Mouse (Mus musculus): Measurements from ENCODE around the gene Btnl9.
"Not testable (repeated sequence)": the region's sequence is repeated elsewhere in the genome, so short reads cannot be mapped to it uniquely, and the experiment has no call there.

Gene Btnl9

DNA sequence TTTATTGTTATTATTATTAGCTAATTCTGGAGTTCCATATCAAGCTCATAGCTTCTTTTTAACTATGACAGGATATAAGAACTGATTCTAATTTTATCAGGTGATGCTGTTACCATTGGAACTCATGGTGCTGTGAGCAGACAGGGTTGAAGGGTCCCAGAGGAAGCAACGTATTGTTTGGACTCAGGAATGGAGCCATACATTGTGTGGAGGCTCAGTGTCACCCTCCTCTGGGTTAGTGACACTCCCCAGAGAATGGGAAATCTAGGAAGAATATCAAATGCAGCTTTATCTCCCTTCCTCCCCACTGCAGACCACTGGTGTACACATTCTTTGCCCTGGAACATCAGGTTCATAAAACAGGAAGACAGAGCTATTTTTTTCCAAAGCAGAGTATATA, 3.8 kb downstream of the Btnl9 start:
- DNase-seq (ENCODE audit: extremely low read depth, low read depth): no peak

DNA sequence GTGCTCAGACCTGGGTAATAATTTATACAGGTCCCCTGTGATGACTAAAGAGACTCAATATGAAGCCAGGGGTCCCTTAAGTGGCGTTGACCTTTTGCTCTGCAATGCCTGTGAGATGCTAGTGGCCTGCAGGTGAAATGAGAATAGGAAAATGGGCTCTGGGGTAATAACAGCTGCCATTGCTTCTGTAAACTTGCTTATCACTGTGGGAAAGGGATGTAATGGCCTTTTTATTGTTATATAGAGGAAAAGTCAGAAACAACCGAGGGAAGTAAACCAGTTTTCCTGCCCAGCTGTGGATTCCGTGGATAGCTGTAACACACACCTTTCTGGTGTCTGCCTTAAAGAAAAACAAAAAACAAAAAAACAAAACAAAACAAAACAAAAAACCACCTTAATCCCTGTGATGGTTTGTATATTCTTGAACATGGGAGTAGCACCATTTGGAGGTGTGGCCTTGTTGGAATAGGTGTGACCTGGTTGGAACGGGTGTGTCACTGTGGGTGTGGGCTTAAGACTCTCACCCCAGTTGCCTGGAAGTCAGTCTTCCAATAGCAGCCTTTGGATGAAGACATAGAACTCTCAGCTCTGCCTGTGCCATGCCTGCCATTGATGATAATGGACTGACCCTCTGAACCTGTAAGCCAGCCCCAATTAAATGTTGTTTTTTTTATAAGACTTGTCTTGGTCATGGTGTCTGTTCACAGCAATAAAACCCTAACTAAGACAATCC, 10.7 kb downstream of the Btnl9 start:
- DNase-seq (ENCODE audit: extremely low read depth, low read depth): not testable (repeated sequence)

DNA sequence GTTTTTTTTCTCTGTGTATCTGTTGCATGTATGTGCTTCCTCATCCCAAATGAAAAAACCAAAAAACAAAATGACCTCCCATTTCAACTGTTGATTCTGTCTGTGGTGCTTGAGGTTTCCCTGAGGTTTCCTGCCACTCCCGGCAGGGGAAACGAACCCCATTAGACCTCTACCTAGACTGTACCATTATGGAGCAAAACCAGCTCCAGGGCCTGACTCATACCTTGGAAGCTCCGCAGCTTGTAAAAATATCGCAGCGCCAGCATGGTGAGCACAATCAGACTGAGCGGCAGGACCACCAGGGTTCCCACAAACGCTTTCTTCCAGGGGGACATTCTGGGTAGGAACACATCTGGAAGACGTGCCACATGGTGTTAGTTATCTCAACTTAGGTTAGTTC, 11.6 kb downstream of the Btnl9 start:
- no peak for DNase-seq (ENCODE audit: extremely low read depth, low read depth)

DNA sequence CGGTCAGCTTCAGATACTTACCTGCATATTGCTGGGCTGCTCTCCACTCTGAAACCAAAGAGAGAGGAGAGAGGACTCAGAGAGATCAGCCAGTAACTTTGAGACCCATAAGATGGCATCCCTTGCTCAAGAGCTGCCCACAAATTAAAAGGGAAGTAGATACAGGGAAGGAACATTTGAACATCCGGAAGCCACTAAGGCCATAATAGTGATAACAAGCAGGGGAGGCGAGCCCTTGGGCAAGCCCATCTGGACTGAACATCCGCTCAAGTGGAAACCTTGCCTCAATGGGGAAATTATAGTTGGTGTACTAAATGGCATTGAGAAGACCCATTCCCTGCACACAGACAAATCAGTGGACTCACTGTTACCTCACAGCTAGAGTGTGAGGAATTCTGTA, 16.4 kb downstream of the Btnl9 start:
- DNase-seq (ENCODE audit: extremely low read depth, low read depth): peak; percentile 29

DNA sequence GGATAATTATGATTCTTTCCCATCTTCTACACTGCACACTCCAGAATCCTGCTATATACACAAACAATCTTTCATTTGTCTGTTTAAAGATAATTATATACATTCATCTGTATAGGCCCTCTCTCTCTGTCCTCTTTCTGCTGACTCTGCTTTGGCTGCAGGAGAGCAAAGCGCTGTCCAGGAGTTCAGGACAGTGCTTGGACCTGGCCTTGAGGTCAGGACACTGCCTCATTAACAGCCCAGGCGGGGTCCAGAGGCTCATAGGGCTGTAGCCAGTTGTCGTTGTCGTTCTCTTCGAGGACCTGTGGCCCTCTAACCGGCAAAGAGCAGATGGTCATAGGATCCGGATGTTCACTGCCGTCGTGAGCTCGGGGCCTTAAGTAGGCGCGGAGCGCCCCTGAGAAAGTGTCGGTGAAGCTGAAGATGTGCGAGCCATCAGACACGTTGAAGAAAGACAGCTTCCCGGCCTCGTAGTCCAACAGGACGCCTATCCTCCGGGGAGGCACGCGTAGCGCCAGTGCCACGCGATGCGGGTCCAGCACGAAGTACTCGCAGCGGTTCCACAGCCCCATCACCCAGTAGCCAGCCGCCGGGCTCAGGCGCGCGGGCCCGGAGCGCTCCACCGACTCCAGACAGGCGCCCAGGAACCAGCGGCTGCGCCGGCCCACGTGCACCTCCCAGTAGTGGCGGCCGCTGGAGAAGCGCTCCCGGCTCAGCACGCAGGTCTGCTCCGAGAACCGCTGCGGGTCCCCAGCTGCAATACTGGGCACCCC, 17.9 kb downstream of the Btnl9 start:
- DNase-seq (ENCODE audit: extremely low read depth, low read depth): no peak

DNA sequence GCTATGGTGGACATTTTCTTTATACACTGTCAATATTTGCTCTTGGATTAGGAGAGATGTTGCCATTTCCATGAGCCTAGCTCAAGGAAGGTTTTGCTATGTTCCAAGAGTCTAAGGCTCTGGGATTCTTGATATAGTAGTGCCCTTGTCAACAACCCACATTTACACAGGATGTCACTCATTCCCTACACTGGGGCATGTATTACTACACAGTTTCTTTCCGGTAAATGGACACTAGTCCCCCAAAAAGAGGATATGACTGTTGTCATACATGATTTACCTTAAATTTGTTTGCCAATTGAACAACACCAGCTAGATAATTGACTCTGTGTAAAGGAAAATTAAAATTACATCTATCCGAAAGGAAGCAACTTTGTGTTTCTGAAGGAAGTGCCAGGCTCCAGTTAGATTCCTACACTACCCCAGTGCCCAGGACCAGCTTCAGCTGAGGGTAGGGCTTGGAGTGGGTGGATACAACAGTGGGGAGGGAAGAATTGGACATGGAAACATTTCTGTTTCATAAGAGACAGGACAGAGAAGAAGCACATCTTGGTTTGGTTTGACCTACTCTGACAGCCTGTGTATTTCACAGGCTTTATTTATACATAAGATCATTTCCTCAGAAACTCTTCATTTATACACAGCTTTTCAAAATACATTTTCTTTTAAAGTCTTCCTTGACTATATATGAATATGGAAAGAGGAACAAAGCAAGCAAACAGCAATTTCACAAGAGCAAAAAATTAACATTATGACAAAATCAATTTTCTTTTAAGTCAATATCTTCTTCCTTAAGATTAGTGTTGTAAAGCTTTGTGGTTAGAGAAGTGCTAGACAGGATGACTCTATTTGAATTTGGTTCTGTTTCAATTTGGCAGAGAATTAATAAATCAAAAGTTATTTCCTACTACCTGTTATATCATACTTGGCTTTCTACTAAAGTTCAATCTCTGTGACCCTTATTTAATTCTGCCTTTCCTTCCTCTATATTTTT, 29.8 kb downstream of the Btnl9 start:
- no peak for DNase-seq (ENCODE audit: extremely low read depth, low read depth)

DNA sequence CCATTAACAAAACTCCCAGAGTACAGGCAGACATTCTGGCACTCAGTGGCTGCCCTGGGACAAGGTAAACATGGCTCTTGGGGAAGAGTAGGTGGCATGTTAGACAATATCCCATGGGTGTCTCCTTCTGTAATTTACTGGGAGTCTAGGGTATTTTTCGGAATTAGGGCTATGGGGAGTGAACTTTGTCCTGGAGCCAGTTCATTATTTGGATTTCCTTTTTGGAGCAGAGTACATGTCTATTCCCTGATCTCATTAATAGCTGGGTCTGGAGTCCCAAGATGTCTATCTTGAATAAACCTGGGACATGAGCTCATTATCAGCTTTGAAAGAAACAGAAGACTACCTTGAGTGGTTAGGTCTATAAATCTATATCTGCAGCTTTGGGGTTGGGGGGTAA, 32.9 kb downstream of the Btnl9 start, which contains the start of gene Olfr1394:
TSS of gene Olfr1394 (plus strand) at position 301 of the 400 bp plus-strand sequence.
- DNase-seq (ENCODE audit: extremely low read depth, low read depth): no peak

DNA sequence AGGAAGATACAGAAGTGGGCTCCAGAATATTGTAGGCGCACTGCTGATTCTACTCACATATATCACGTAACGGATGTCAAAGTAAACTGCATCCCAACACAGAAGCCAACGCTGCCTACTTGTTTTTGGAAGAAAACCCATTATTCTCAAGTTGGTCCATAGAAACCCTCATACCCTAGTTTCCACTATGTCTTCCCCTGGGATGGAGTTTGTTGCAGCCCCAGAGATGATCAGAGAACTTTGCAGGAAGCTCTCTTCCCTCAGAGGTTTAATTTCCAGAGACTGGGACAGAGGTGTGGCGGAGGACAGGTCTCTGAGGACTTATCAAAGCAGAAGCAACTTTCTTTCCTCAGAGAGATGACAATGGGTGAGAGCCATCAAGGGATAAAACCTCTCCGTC, 45.0 kb downstream of the Btnl9 start, which contains the start of gene Olfr1395:
TSS of gene Olfr1395 (plus strand) at position 301 of the 400 bp plus-strand sequence.
- DNase-seq (ENCODE audit: extremely low read depth, low read depth): no peak

DNA sequence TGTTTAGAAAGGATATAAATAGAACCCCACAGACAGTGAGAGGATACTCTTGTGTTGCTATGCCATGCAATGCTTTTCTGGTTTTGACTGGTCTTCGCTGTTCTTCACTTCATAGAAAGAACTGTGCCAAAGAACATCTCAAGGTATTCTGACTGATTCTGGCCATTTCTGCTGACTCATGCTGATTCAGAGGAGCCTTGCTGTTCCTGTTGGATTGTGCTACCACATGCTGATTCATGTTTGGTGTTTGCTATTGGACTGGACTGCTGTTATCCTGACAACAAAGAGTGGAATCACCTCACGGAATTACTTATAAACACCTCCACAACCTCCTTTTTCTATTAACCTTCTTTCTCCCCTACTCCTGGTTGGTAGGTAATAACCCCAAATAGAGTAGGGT, 62.8 kb downstream of the Btnl9 start:
- DNase-seq (ENCODE audit: extremely low read depth, low read depth): no peak

DNA sequence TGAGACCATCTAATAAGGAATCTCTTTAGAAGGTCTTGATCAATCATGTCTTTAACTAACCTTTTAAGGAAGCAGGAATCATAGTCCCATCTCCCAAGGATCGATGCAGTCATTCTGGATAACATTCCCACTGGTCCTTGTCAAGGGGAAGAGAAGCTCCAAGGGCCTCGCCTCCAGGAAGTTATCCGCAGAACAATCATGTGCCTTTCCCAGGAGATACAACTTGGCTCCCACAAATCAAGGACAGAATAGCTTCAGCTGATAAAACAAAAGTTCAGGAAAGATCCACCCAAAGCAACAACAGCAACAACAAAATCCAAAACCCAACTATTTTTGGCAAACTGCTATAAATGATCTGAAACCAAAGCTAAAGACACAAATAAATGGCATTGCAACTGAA, 67.3 kb downstream of the Btnl9 start:
- no peak for DNase-seq (ENCODE audit: extremely low read depth, low read depth)

Data from MEL-GATA-1-ER (cell line).